Mouse (Mus musculus) telencephalon, adult 2 months (tissue): Measurements from ENCODE around the gene Rps9.
"Not testable (repeated sequence)": the region's sequence is repeated elsewhere in the genome, so short reads cannot be mapped to it uniquely, and the experiment has no call there.

Experiments
- DNase-seq: peaks from one replicate; pipeline ENCODE4 v3.0.0-alpha.2; 2011; ENCODE audit warnings: low read depth, low spot score

Gene Rps9

GRCm38 (mm10) chr7:3694949-3695305 lies 8.9 kb upstream of the Rps9 start:
- DNase-seq = not testable (repeated sequence)

DNA sequence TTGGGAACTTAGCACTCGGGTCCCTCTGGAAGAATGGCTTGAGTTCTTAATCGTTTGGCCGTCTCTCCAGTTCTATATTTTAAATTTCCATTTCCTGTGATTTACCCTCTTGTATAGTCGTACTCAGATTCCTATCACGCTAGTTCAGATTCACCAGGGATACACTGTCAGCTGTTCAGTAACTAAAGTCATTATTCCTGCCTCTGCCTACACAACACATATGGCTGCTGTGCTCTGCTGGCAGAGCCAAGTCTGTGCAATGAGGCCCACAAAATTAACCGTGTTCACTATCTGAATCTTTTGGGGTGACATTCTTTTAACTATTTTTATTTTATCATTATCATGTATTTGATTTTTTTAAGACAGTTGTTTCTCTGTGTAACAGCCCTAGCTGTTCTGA lies 5.3 kb upstream of the Rps9 start:
- peak; percentile 47 for DNase-seq

DNA sequence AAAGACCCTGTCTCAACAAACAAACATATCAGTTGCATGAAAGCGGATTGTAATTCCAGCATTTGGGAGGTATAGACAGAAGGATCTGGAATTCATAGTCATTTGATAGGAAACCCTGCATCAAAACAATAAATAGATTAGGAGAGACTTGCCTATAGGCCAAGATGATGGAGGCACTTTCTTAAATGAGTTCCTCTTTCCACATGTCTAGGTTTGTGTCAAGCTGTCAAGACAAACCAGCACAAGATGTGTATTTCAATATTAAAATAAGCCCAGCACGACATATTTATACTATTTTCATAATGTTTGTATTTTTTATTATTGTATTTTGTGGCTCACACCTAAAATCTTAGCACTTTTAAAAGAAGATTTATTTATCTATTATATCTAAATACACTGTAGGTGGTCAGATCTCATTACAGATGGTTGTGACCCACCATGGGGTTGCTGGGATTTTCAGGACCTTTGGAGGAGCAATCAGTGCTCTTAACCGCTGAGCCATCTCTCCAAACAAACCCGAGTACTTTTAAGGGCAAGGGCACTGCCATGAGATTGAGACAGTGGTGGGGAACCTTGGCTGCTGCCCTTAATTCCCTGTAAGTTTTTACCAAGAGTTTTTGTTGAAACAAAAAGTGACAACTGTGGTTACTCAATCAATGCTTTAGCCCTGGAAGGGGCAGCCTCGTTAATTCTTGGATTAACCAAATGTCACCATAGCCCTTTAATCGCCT lies 480 bp upstream of the Rps9 start:
- no peak for DNase-seq

DNA sequence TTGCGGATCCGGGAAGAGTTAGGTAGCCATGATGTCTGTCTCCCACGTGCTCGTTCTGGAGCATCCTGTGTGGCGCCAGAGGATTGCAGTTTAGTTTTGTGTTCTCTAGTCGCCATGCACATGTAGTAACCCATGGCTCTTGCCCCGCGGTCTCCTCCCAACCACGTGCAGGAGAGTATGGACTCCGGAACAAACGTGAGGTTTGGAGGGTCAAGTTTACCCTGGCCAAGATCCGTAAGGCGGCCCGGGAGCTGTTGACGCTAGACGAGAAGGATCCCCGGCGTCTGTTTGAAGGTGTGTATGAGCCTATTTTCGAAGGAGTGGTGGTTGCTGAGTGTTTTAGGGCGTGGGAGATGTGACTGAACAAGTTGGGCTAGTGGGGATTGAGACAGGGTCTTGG lies 682 bp downstream of the Rps9 start:
- DNase-seq = no peak

DNA sequence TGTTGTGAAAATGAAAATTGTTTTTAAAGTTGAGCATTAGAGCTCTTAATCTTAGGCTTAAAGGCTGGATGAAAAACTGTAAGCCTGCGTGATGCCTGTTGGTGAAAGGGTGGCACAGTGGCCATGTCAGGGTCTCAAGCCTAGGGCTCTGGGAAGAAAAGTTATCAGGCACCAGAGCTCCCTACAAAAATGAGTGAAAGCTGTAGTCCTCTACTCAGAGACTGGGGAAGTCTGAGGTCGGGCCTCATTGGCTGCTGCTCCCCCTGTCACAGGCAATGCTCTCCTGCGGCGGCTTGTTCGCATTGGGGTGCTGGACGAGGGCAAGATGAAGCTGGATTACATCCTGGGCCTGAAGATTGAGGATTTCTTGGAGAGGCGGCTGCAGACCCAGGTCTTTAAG lies 1.7 kb downstream of the Rps9 start:
- not testable (repeated sequence) for DNase-seq

GRCm38 (mm10) chr7:3705911-3706310 lies 2.1 kb downstream of the Rps9 start:
- DNase-seq = no peak

- DNase-seq = no peak
Measured at GRCm38 (mm10) chr7:3706343-3706934, 2.6 kb downstream of the Rps9 start.

DNA sequence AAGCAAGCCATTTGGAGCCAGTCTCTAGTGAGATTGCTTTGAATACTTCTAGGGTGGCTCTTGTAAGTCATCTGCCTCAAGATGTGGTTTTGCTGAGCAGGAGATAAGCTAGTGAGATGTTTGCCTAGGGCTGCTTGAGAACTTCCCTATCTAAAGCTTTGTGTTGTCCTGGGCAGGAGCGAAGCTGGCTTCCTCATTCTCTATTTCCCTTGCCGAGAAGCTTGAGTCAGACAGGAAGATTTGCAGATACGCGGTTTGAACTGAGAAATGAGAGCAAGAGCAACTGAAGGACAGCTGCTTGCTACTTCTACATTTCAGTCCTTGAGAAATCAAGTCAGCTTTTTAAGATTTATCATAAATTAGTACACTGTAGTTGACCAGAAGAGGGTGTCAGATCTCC lies 3.2 kb downstream of the Rps9 start:
- peak; percentile 31 for DNase-seq

DNA sequence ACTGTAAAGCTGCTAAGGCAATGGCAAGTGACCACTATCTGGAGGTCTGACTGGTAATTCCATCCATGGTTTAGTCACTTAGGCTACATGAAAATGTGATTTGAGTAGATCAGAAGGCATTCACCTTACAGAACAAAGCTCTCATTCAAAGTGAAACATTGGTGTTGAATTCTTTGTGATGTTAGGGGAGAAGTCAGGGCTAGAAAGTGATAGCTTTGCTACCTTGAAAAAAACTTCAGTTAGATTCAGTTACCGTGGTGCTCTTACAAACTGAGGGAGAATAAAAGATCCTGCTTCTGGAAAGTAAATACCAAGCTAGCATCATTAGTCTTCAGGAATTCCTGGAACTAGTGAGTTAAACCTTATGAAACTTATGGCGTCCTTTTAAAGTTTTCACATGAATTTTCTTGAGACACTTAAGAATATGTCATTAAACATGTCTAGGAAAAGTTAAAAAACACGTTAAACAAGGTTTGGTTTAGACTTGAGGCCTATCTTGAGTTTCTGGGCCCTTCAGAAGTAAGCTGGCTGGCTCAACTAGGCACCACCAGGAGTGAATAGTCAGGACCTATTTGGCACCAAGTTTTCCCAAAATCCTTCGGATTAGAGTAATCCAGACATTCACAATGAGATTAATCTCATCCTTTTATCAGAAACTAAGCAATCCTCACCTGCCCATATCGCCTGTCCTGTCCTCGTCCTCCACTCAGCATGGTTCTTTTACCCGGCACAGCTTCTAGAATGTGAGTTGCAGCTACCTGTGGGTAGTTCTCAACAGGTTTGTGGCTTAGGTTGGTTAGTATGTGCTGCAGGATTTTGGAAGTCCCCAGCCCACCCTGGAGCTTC lies 4.0 kb downstream of the Rps9 start:
- DNase-seq = no peak

- not testable (repeated sequence) for DNase-seq
Measured at GRCm38 (mm10) chr7:3708447-3708980, 4.7 kb downstream of the Rps9 start.

DNA sequence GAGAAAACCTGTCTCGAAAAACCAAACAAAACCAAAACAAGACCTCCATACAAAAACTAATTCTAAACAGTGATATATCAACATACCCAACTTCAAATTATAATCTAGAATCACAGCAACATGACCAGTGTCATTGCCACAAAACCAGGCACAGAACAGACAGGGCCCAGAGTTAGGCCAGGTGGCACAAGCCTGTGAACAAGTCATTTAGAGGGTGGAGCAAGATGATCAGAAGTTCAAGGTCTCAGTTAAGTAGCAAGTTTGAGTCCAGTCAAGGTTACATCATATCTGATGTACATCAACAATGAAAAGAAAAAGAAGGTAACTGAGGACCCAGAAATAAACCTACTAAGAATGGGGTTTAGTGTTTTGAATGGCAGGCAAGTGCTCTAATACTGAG lies 5.2 kb downstream of the Rps9 start:
- no peak for DNase-seq

GRCm38 (mm10) chr7:3712264-3712942 lies 8.6 kb downstream of the Rps9 start:
- DNase-seq = no peak

DNA sequence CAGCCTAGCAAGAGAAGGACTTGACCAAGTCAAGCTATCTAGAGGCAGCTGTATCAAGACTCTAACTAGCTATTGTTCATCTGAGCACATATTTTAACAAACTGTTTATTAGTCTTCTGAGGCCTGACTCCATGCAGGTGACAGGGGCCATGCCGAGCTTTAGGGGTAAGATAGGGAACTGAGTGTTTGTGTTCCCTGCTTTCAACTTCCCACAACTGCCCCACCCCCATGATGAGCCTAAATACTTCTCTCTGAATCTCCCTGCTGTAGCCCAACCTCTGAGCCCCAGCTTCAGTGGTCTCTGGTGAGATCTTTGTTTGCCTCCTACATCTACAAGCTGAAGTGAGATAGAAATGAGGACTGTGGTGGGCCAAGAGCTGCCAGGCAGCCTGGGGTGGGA lies 11.5 kb downstream of the Rps9 start:
- no peak for DNase-seq

GRCm38 (mm10) chr7:3720268-3720667 lies 16.5 kb downstream of the Rps9 start, which contains the start of gene Pirb:
TSS of gene Pirb (minus strand) at chr7:3720391.
- not testable (repeated sequence) for DNase-seq

GRCm38 (mm10) chr7:3725459-3725858 lies 21.7 kb downstream of the Rps9 start:
- DNase-seq = not testable (repeated sequence)

DNA sequence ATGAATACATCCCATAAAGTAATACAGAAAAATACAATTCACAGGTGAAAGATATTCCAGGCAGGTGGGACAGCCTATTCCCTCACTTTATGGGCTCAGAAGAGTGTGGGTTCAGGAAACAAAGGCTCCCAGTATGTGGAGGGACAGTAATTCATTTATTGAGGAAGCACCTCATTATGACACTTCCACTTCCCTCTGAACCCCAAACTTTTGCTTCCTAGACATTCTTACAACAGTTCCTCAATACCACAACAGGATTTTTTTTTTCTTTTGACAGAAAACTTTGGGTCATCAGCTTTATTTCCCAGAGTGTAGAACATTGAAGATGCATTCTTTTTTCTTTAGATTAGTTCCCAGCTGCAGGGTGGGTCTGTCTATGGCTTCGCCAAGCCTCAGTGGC lies 28.9 kb downstream of the Rps9 start:
- DNase-seq = not testable (repeated sequence)
